Mouse (Mus musculus) MEL (cell line): ENCODE results near the gene Hagh. TPM values are rescaled to one million over a fixed set of nuclear protein-coding genes. Genes with fewer than 3 reads are reported as not detected.

ENCODE experiments used
- DNase-seq: peaks from one replicate; pipeline ENCODE4 v3.0.0; 2011; ENCODE audit warnings: low read depth, low spot score
- H3K27ac ChIP-seq: 2 replicates; pipeline ENCODE4 v1.5.1; 2012; ENCODE audit warnings: low read depth, mild to moderate bottlenecking, control low read depth, low read length, moderate library complexity; ENCODE audit not compliant: control insufficient read depth
- H3K27me3 ChIP-seq, 2 experiments: fragments of 150-350 bp in 1 of 2; sonication (generic) in 1 of 2; 2 replicates each; pipeline ENCODE4 v1.6.1; 2012; ENCODE audit warnings: low read length in 2 of 2, mild to moderate bottlenecking in 2 of 2, improper control_type of control experiment in 1 of 2, moderate library complexity in 1 of 2; ENCODE audit not compliant: insufficient read depth in 2 of 2, control insufficient read depth in 1 of 2
- H3K36me3 ChIP-seq, 2 experiments: 2 replicates each; pipeline ENCODE4 v1.6.1; 2012 to 2014; ENCODE audit warnings: low read length in 2 of 2, improper control_type of control experiment in 1 of 2, inconsistent platforms in 1 of 2, mild to moderate bottlenecking in 1 of 2; ENCODE audit not compliant: insufficient read depth in 2 of 2, control insufficient read depth in 1 of 2
- H3K4me1 ChIP-seq, 2 experiments: fragments of 150-350 bp in 1 of 2; sonication (generic) in 1 of 2; 2 replicates each; pipeline ENCODE4 v1.6.1; 2012; ENCODE audit warnings: low read length in 2 of 2, improper control_type of control experiment in 1 of 2, mild to moderate bottlenecking in 1 of 2; ENCODE audit not compliant: insufficient read depth in 2 of 2, control insufficient read depth in 1 of 2
- H3K4me3 ChIP-seq, 2 experiments: fragments of 150-350 bp in 1 of 2; sonication (generic) in 1 of 2; 2 replicates each; pipeline ENCODE4 v1.5.1; 2012; ENCODE audit warnings: low read depth in 2 of 2, low read length in 2 of 2, mild to moderate bottlenecking in 2 of 2, moderate library complexity in 2 of 2, control low read depth in 1 of 2, improper control_type of control experiment in 1 of 2; ENCODE audit not compliant: control insufficient read depth in 1 of 2, insufficient read depth in 1 of 2
- H3K79me2 ChIP-seq: 2 replicates; pipeline ENCODE4 v1.6.1; 2012; ENCODE audit warnings: mild to moderate bottlenecking, low read length, moderate library complexity; ENCODE audit not compliant: control insufficient read depth, poor library complexity, insufficient read depth
- H3K9ac ChIP-seq: 2 replicates; pipeline ENCODE4 v1.6.1; 2012; ENCODE audit warnings: low read depth, mild to moderate bottlenecking, control low read depth, low read length, moderate library complexity; ENCODE audit not compliant: control insufficient read depth, poor library complexity, severe bottlenecking
- H3K9me3 ChIP-seq: fragments of 150-350 bp; sonication (generic); replicated peaks from 2 replicates; pipeline ENCODE4 v1.6.1; 2012; ENCODE audit warnings: mild to moderate bottlenecking, low read length, improper control_type of control experiment, moderate library complexity; ENCODE audit not compliant: insufficient read depth
- BHLHE40 ChIP-seq: IDR thresholded peaks from 2 replicates; pipeline ENCODE4 v1.6.1; 2012; ENCODE audit warnings: low read depth, mild to moderate bottlenecking, inconsistent platforms, low read length, improper control_type of control experiment, borderline replicate concordance
- CHD1 ChIP-seq: IDR thresholded peaks from 2 replicates; pipeline ENCODE4 v1.6.1; 2012; ENCODE audit warnings: low read depth, mild to moderate bottlenecking, inconsistent platforms, low read length, improper control_type of control experiment
- CTCF ChIP-seq, 3 experiments: IDR thresholded peaks in 2 of 3; conservative IDR thresholded peaks in 1 of 3; 2 replicates each; pipeline ENCODE4 v1.5.1; 2011 to 2012; ENCODE audit warnings: low read length in 3 of 3, low read depth in 2 of 3, mild to moderate bottlenecking in 2 of 3, improper control_type of control experiment in 1 of 3, inconsistent platforms in 1 of 3, mixed read lengths in 1 of 3, moderate library complexity in 1 of 3; ENCODE audit not compliant: control insufficient read depth in 1 of 3, insufficient read depth in 1 of 3, poor library complexity in 1 of 3, severe bottlenecking in 1 of 3
- EP300 ChIP-seq, 2 experiments: IDR thresholded peaks; 2 replicates each; pipeline ENCODE4 v1.6.1; 2011; ENCODE audit warnings: improper control_type of control experiment in 2 of 2, low read length in 2 of 2, low read depth in 1 of 2, mild to moderate bottlenecking in 1 of 2
- GATA1 ChIP-seq: IDR thresholded peaks from 2 replicates; pipeline ENCODE4 v1.6.1; 2011; ENCODE audit warnings: low read depth, low read length, improper control_type of control experiment
- MYB ChIP-seq: IDR thresholded peaks from 2 replicates; pipeline ENCODE4 v1.6.1; 2011; ENCODE audit warnings: mild to moderate bottlenecking, low read depth, low read length, improper control_type of control experiment
- NELFE ChIP-seq: IDR thresholded peaks from 2 replicates; pipeline ENCODE4 v1.6.1; 2011; ENCODE audit warnings: low read depth, low read length, improper control_type of control experiment
- NRF1 ChIP-seq: IDR thresholded peaks from 2 replicates; pipeline ENCODE4 v1.6.1; 2014; ENCODE audit warnings: low read depth, mild to moderate bottlenecking, inconsistent platforms, low read length, improper control_type of control experiment, moderate library complexity; ENCODE audit not compliant: poor library complexity, insufficient read depth, severe bottlenecking
- RAD21 ChIP-seq: IDR thresholded peaks from 2 replicates; pipeline ENCODE4 v1.6.1; 2011; ENCODE audit warnings: mild to moderate bottlenecking, low read depth, low read length, improper control_type of control experiment
- RCOR1 ChIP-seq: IDR thresholded peaks from 2 replicates; pipeline ENCODE4 v1.6.1; 2012; ENCODE audit warnings: low read depth, mild to moderate bottlenecking, inconsistent platforms, low read length, improper control_type of control experiment
- SIN3A ChIP-seq: IDR thresholded peaks from 2 replicates; pipeline ENCODE4 v1.6.1; 2012; ENCODE audit warnings: low read length, improper control_type of control experiment, inconsistent platforms
- SMC3 ChIP-seq: IDR thresholded peaks from 2 replicates; pipeline ENCODE4 v1.6.1; 2011; ENCODE audit warnings: low read depth, low read length, improper control_type of control experiment
- TAL1 ChIP-seq: IDR thresholded peaks from 2 replicates; pipeline ENCODE4 v1.6.1; 2012; ENCODE audit warnings: mild to moderate bottlenecking, inconsistent platforms, low read length, moderate library complexity, mixed read lengths
- TCF12 ChIP-seq: IDR thresholded peaks from 2 replicates; pipeline ENCODE4 v1.6.1; 2014; ENCODE audit warnings: low read depth, mild to moderate bottlenecking, inconsistent platforms, low read length, improper control_type of control experiment, moderate library complexity
- UBTF ChIP-seq: IDR thresholded peaks from 2 replicates; pipeline ENCODE4 v1.6.1; 2012; ENCODE audit warnings: low read depth, mild to moderate bottlenecking, inconsistent platforms, low read length, improper control_type of control experiment, moderate library complexity, borderline replicate concordance; ENCODE audit not compliant: insufficient read depth
- ZNF384 ChIP-seq: IDR thresholded peaks from 2 replicates; pipeline ENCODE4 v1.6.1; 2012; ENCODE audit warnings: low read depth, mild to moderate bottlenecking, inconsistent platforms, low read length, improper control_type of control experiment
- polyA plus RNA-seq, 2 experiments: library from polyadenylated mRNA; stranded (reverse) in 1 of 2; unstranded in 1 of 2; fragments of >175 nt in 1 of 2; fragments of >200 nt in 1 of 2; gene quantifications; 2 replicates each; pipeline versions ENCODE4 v1.2.1 to v1.2.4; 2012; ENCODE audit warnings: low replicate concordance in 2 of 2, low read depth in 1 of 2; ENCODE audit not compliant: insufficient read length in 2 of 2, insufficient read depth in 1 of 2, missing spikeins in 1 of 2
- total RNA-seq: library from RNA; depleted of rRNA; stranded (reverse); fragments of 300-350 nt; gene quantifications from 2 replicates; pipeline ENCODE4 v1.2.3, GENCODE M21; 2012

Hagh gene
- total and polyA plus RNA-seq, 3 experiments, result 37.5 to 49.6 TPM; not detected in 1

- no peaks in the 10 kb centered on the region for H3K9me3 ChIP-seq
- peaks cover 1 to 9% of the 10 kb centered on the region in 2 experiments for H3K36me3 ChIP-seq
- no peaks in the 10 kb centered on the region for H3K79me2 ChIP-seq
- no peak overlapping the region for H3K4me3 ChIP-seq
- H3K27ac ChIP-seq, result peak overlapping the region; percentile 40
- H3K27me3 ChIP-seq, result no peaks in the 10 kb centered on the region
- DNase-seq, result peak; percentile 70
- H3K9ac ChIP-seq, result no peak overlapping the region
- H3K4me1 ChIP-seq, result peaks cover 2 to 7% of the 10 kb centered on the region in 2 experiments; a peak in 3 of 4 replicates
- TF ChIP-seq RCOR1 (0 out of 2 replicates have a peak, but pooled peaks have one; percentile 7), EP300 (IDR thresholded peaks at IDR 0.05; ENCODE audit: low read depth in 1 of 2, low read length in 2 of 2) (peak; percentile 73 to 88), CHD1 (no peak), MYB (0 out of 2 replicates have a peak, but pooled peaks have one; percentile 22), UBTF (no peak), SMC3 (peak; percentile 58), CTCF (IDR thresholded peaks at IDR 0.05 in 2 of 3, conservative IDR thresholded peaks at IDR 0.05 in 1 of 3; ENCODE audit: control insufficient read depth in 1 of 3, insufficient read depth in 1 of 3, low read depth in 2 of 3, low read length in 3 of 3, poor library complexity in 1 of 3, severe bottlenecking in 1 of 3) (peak; percentile 59 to 83 (median 72)), SIN3A (peak; percentile 45; the same call in 1 of the 2 replicates), GATA1 (peak; percentile 66), TCF12 (peak; percentile 80), NELFE (no peak), RAD21 (peak; percentile 61), ZNF384 (no peak), NRF1 (no peak), TAL1 (peak; percentile 87)
Observed at GRCm38 (mm10) chr17:24902671-24903474, 62.9 kb downstream of the Hagh start.

- Histone ChIP-seq H3K79me2 (no peaks in the 10 kb centered on the region), H3K4me3 (no peak overlapping the region), H3K36me3 (peaks cover 2 to 9% of the 10 kb centered on the region in 2 experiments), H3K27ac (no peak overlapping the region), H3K9ac (no peak overlapping the region), H3K9me3 (no peaks in the 10 kb centered on the region), H3K27me3 (no peaks in the 10 kb centered on the region), H3K4me1 (peaks cover 2 to 7% of the 10 kb centered on the region in 2 experiments; a peak in 3 of 4 replicates)
- no peak for TF ChIP-seq ZNF384
- no peak for TF ChIP-seq RAD21
- no peak for TF ChIP-seq BHLHE40
- no peak for TF ChIP-seq CTCF (IDR thresholded peaks at IDR 0.05 in 2 of 3, conservative IDR thresholded peaks at IDR 0.05 in 1 of 3; ENCODE audit: control insufficient read depth in 1 of 3, insufficient read depth in 1 of 3, low read depth in 2 of 3, low read length in 3 of 3, poor library complexity in 1 of 3, severe bottlenecking in 1 of 3)
- TF ChIP-seq MYB, result no peak
- DNase-seq, result no peak
Observed at GRCm38 (mm10) chr17:24903767-24904166, 63.8 kb downstream of the Hagh start.
